Mouse (Mus musculus): ENCODE results near the gene Olfr110. TPM values are rescaled to one million over a fixed set of nuclear protein-coding genes. Genes with fewer than 3 reads are reported as not detected.
"Not testable (repeated sequence)": the region's sequence is repeated elsewhere in the genome, so short reads cannot be mapped to it uniquely, and the experiment has no call there.

Olfr110 gene
- total RNA-seq (2014; fragmentation: Nextera tagmentation), result not detected in 2 replicates
- total RNA-seq (2017), result not detected in 2 replicates
- not detected in 2 replicates for polyA plus RNA-seq (2012)

- H3K9me3 ChIP-seq (replicated peaks), result no peaks in the 10 kb centered on the region; the same call in 1 of the 2 replicates
- DNase-seq (ENCODE audit: low spot score) (no peak), ATAC-seq (ENCODE audit: extremely low read depth, insufficient number of reproducible peaks, low FRiP score, poor library complexity, severe bottlenecking) (no peak)
- H3K4me1 ChIP-seq (ENCODE audit: insufficient read depth, low read depth, low read length), result no peaks in the 10 kb centered on the region
- H3K27me3 ChIP-seq (ENCODE audit: insufficient read depth, low read length), result no peaks in the 10 kb centered on the region
- no peaks in the 10 kb centered on the region for H3K36me3 ChIP-seq (replicated peaks)
- TF ChIP-seq TAL1 (conservative IDR thresholded peaks at IDR 0.05; ENCODE audit: low read depth, low read length) (no peak), POLR2AphosphoS5 (IDR thresholded peaks at IDR 0.05; ENCODE audit: insufficient replicate concordance, low read depth, low read length) (no peak), GATA2 (IDR thresholded peaks at IDR 0.05; ENCODE audit: borderline replicate concordance, low read depth, low read length) (no peak), GATA1 (IDR thresholded peaks at IDR 0.05; ENCODE audit: borderline replicate concordance, low read length) (no peak), CTCF (IDR thresholded peaks at IDR 0.05; ENCODE audit: low read depth, low read length) (no peak)
- H3K4me3 ChIP-seq (ENCODE audit: low read depth, low read length), result no peak within 1 kb of the TSS
Observed at GRCm38 (mm10) chr17:37491930-37492518, at the start of gene Olfr110. Gene Olfr110, plus strand, starts transcription at chr17:37492468.

- H3K36me3 ChIP-seq (replicated peaks), result no peaks in the 10 kb centered on the region
- H3K4me1 ChIP-seq (ENCODE audit: insufficient read depth, low read depth, low read length), result no peaks in the 10 kb centered on the region
- no peaks in the 10 kb centered on the region for H3K9me3 ChIP-seq (replicated peaks)
- no peaks in the 10 kb centered on the region for H3K27me3 ChIP-seq (ENCODE audit: insufficient read depth, low read length)
- no peak for DNase-seq (ENCODE audit: low spot score)
- TF ChIP-seq POLR2AphosphoS5 (IDR thresholded peaks at IDR 0.05; ENCODE audit: insufficient replicate concordance, low read depth, low read length) (no peak), GATA2 (IDR thresholded peaks at IDR 0.05; ENCODE audit: borderline replicate concordance, low read depth, low read length) (no peak), GATA1 (IDR thresholded peaks at IDR 0.05; ENCODE audit: borderline replicate concordance, low read length) (no peak), TAL1 (conservative IDR thresholded peaks at IDR 0.05; ENCODE audit: low read depth, low read length) (no peak), CTCF (IDR thresholded peaks at IDR 0.05; ENCODE audit: low read depth, low read length) (no peak)
- ATAC-seq (ENCODE audit: extremely low read depth, insufficient number of reproducible peaks, low FRiP score, poor library complexity, severe bottlenecking), result no peak
- no peak within 1 kb of the TSS for H3K4me3 ChIP-seq (ENCODE audit: low read depth, low read length)
Observed at GRCm38 (mm10) chr17:37445180-37445579, 47.1 kb upstream of the Olfr110 start, which contains the start of gene Olfr108. Gene Olfr108, plus strand, starts transcription at chr17:37445480.

GRCm38 (mm10) chr17:37458616-37459015, 33.7 kb upstream of the Olfr110 start, which contains the start of gene Olfr109:
Gene Olfr109, plus strand, starts transcription at chr17:37458916.
- Histone ChIP-seq H3K9me3 (replicated peaks) (no peaks in the 10 kb centered on the region), H3K36me3 (replicated peaks) (no peaks in the 10 kb centered on the region), H3K27me3 (ENCODE audit: insufficient read depth, low read length) (no peaks in the 10 kb centered on the region), H3K4me3 (ENCODE audit: low read depth, low read length) (no peak within 1 kb of the TSS), H3K4me1 (ENCODE audit: insufficient read depth, low read depth, low read length) (no peaks in the 10 kb centered on the region)
- ATAC-seq (ENCODE audit: extremely low read depth, insufficient number of reproducible peaks, low FRiP score, poor library complexity, severe bottlenecking), result no peak
- TF ChIP-seq GATA2 (IDR thresholded peaks at IDR 0.05; ENCODE audit: borderline replicate concordance, low read depth, low read length), result no peak
- no peak for DNase-seq (ENCODE audit: low spot score)

- Histone ChIP-seq H3K4me3 (ENCODE audit: low read depth, low read length) (no peak within 1 kb of the TSS), H3K36me3 (replicated peaks) (no peaks in the 10 kb centered on the region), H3K27me3 (ENCODE audit: insufficient read depth, low read length) (no peaks in the 10 kb centered on the region), H3K4me1 (ENCODE audit: insufficient read depth, low read depth, low read length) (no peaks in the 10 kb centered on the region), H3K9me3 (replicated peaks) (peaks cover 18% of the 10 kb centered on the region)
- TF ChIP-seq POLR2AphosphoS5 (IDR thresholded peaks at IDR 0.05; ENCODE audit: insufficient replicate concordance, low read depth, low read length) (no peak), GATA1 (IDR thresholded peaks at IDR 0.05; ENCODE audit: borderline replicate concordance, low read length) (no peak), CTCF (IDR thresholded peaks at IDR 0.05; ENCODE audit: low read depth, low read length) (no peak), TAL1 (conservative IDR thresholded peaks at IDR 0.05; ENCODE audit: low read depth, low read length) (no peak), GATA2 (IDR thresholded peaks at IDR 0.05; ENCODE audit: borderline replicate concordance, low read depth, low read length) (no peak)
- DNase-seq (ENCODE audit: low spot score), result no peak
- no peak for ATAC-seq (ENCODE audit: extremely low read depth, insufficient number of reproducible peaks, low FRiP score, poor library complexity, severe bottlenecking)
Observed at GRCm38 (mm10) chr17:37483452-37483851, 8.8 kb upstream of the Olfr110 start, which contains the start of gene H2-M2. Gene H2-M2, minus strand, starts transcription at chr17:37483552.

GRCm38 (mm10) chr17:37507730-37508129, 15.5 kb downstream of the Olfr110 start, which contains the start of gene Olfr111:
Gene Olfr111, plus strand, starts transcription at chr17:37508030.
- H3K4me3 ChIP-seq (ENCODE audit: low read depth, low read length), result no peak within 1 kb of the TSS
- ATAC-seq (ENCODE audit: extremely low read depth, insufficient number of reproducible peaks, low FRiP score, poor library complexity, severe bottlenecking) (no peak), DNase-seq (ENCODE audit: low spot score) (no peak)
- no peaks in the 10 kb centered on the region for H3K9me3 ChIP-seq (replicated peaks)
- no peak for TF ChIP-seq GATA2 (IDR thresholded peaks at IDR 0.05; ENCODE audit: borderline replicate concordance, low read depth, low read length)
- no peak for TF ChIP-seq TAL1 (conservative IDR thresholded peaks at IDR 0.05; ENCODE audit: low read depth, low read length)
- no peak for TF ChIP-seq POLR2AphosphoS5 (IDR thresholded peaks at IDR 0.05; ENCODE audit: insufficient replicate concordance, low read depth, low read length)
- no peak for TF ChIP-seq CTCF (IDR thresholded peaks at IDR 0.05; ENCODE audit: low read depth, low read length)
- TF ChIP-seq GATA1 (IDR thresholded peaks at IDR 0.05; ENCODE audit: borderline replicate concordance, low read length), result no peak
- no peaks in the 10 kb centered on the region for H3K36me3 ChIP-seq (replicated peaks)
- H3K4me1 ChIP-seq (ENCODE audit: insufficient read depth, low read depth, low read length), result no peaks in the 10 kb centered on the region
- H3K27me3 ChIP-seq (ENCODE audit: insufficient read depth, low read length), result no peaks in the 10 kb centered on the region

GRCm38 (mm10) chr17:37524612-37525011, 32.3 kb downstream of the Olfr110 start:
- DNase-seq (ENCODE audit: low spot score); H3K9me3 ChIP-seq (replicated peaks); H3K4me3 ChIP-seq (ENCODE audit: low read depth, low read length); H3K27me3 ChIP-seq (ENCODE audit: insufficient read depth, low read length); H3K36me3 ChIP-seq (replicated peaks); H3K4me1 ChIP-seq (ENCODE audit: insufficient read depth, low read depth, low read length); ATAC-seq (ENCODE audit: extremely low read depth, insufficient number of reproducible peaks, low FRiP score, poor library complexity, severe bottlenecking): not testable (repeated sequence)

GRCm38 (mm10) chr17:37525427-37525826, 33.2 kb downstream of the Olfr110 start:
- not testable (repeated sequence) for H3K9me3 ChIP-seq (replicated peaks); H3K27me3 ChIP-seq (ENCODE audit: insufficient read depth, low read length); H3K36me3 ChIP-seq (replicated peaks); ATAC-seq (ENCODE audit: extremely low read depth, insufficient number of reproducible peaks, low FRiP score, poor library complexity, severe bottlenecking); H3K4me1 ChIP-seq (ENCODE audit: insufficient read depth, low read depth, low read length); DNase-seq (ENCODE audit: low spot score); H3K4me3 ChIP-seq (ENCODE audit: low read depth, low read length)
